Mouse (Mus musculus): ENCODE results near the gene Cer1. TPM values are rescaled to one million over a fixed set of nuclear protein-coding genes. Genes with fewer than 3 reads are reported as not detected.

Gene Cer1
- total RNA-seq (2021): under 1 TPM in 1 of 2 experiments, not detected in 1; 0.28 TPM

- intact Hi-C loops (cut with DNase I): no loop called here
- peak; percentile 43 for DNase-seq
Observed at GRCm38 (mm10) chr4:82884636-82885534, at the start of gene Cer1. Cer1 (minus strand) TSS chr4:82885148.

GRCm38 (mm10) chr4:82934308-82934707 lies 49.4 kb upstream of the Cer1 start:
- intact Hi-C loops (cut with DNase I): loop anchor here (5.0 to 10.0 kb wide), 5 partner anchors 77 to 1760 kb away; partner anchors contain the start of gene Zdhhc21
- DNase-seq: peak; percentile 68

GRCm38 (mm10) chr4:82933698-82934210 lies 48.8 kb upstream of the Cer1 start:
- intact Hi-C loops (cut with DNase I): loop anchor here (2.0 to 10.0 kb wide), 6 partner anchors 76 to 1759 kb away; partner anchors contain the start of gene Zdhhc21
- DNase-seq: peak; percentile 89

- DNase-seq: no peak
- intact Hi-C loops (cut with DNase I): loop anchor here (5.0 to 10.0 kb wide), 5 partner anchors 73 to 1755 kb away; partner anchors contain the start of gene Zdhhc21
Observed at GRCm38 (mm10) chr4:82930079-82930478, 45.1 kb upstream of the Cer1 start.

- DNase-seq: no peak
Observed at GRCm38 (mm10) chr4:82921962-82922361, 37.0 kb upstream of the Cer1 start.

GRCm38 (mm10) chr4:82918625-82919024 lies 33.7 kb upstream of the Cer1 start:
- intact Hi-C loops (cut with DNase I): no loop called here
- no peak for DNase-seq

More at GRCm38 (mm10) chr4:82921962-82922361, 37.0 kb upstream of the Cer1 start:
- intact Hi-C loops (cut with DNase I): no loop called here

- intact Hi-C loops (cut with DNase I): no loop called here
Observed at GRCm38 (mm10) chr4:82916678-82917050, 31.7 kb upstream of the Cer1 start.

GRCm38 (mm10) chr4:82916003-82916677 lies 31.2 kb upstream of the Cer1 start:
- peak; percentile 73 for DNase-seq
- intact Hi-C loops (cut with DNase I): no loop called here

More at GRCm38 (mm10) chr4:82916678-82917050, 31.7 kb upstream of the Cer1 start:
- no peak for DNase-seq

- DNase-seq: no peak
- intact Hi-C loops (cut with DNase I): no loop called here
Observed at GRCm38 (mm10) chr4:82915576-82915975, 30.6 kb upstream of the Cer1 start.

GRCm38 (mm10) chr4:82914601-82915143 lies 29.7 kb upstream of the Cer1 start:
- DNase-seq: peak; percentile 24
- intact Hi-C loops (cut with DNase I): no loop called here

GRCm38 (mm10) chr4:82895227-82895626 lies 10.3 kb upstream of the Cer1 start:
- intact Hi-C loops (cut with DNase I): no loop called here
- DNase-seq: no peak

- no peak for DNase-seq
- intact Hi-C loops (cut with DNase I): no loop called here
Observed at GRCm38 (mm10) chr4:82892247-82892646, 7.3 kb upstream of the Cer1 start.

- DNase-seq: no peak
- intact Hi-C loops (cut with DNase I): no loop called here
Observed at GRCm38 (mm10) chr4:82891566-82891965, 6.6 kb upstream of the Cer1 start.

GRCm38 (mm10) chr4:82891049-82891448 lies 6.1 kb upstream of the Cer1 start:
- intact Hi-C loops (cut with DNase I): no loop called here
- DNase-seq: peak; percentile 20

- intact Hi-C loops (cut with DNase I): no loop called here
- DNase-seq: no peak
Observed at GRCm38 (mm10) chr4:82890585-82890984, 5.6 kb upstream of the Cer1 start.

GRCm38 (mm10) chr4:82886148-82886547 lies 1.2 kb upstream of the Cer1 start:
- intact Hi-C loops (cut with DNase I): no loop called here
- no peak for DNase-seq

- DNase-seq: no peak
- intact Hi-C loops (cut with DNase I): no loop called here
Observed at GRCm38 (mm10) chr4:82885535-82885913, 576 bp upstream of the Cer1 start.

GRCm38 (mm10) chr4:82882500-82882899 lies 2.4 kb downstream of the Cer1 start:
- DNase-seq: peak; percentile 9
- intact Hi-C loops (cut with DNase I): no loop called here

- intact Hi-C loops (cut with DNase I): no loop called here
Observed at GRCm38 (mm10) chr4:82881366-82881765, 3.6 kb downstream of the Cer1 start.

GRCm38 (mm10) chr4:82880243-82880642 lies 4.7 kb downstream of the Cer1 start:
- intact Hi-C loops (cut with DNase I): no loop called here

More at GRCm38 (mm10) chr4:82881366-82881765, 3.6 kb downstream of the Cer1 start:
- DNase-seq: no peak

GRCm38 (mm10) chr4:82879152-82879551 lies 5.8 kb downstream of the Cer1 start:
- intact Hi-C loops (cut with DNase I): no loop called here
- no peak for DNase-seq

More at GRCm38 (mm10) chr4:82880243-82880642, 4.7 kb downstream of the Cer1 start:
- DNase-seq: no peak
